Mouse (Mus musculus) spleen, adult 2 months (tissue): ENCODE results near the gene Ugt1a6a.

Source experiments
- CTCF ChIP-seq: fragments of 200-500 bp; IDR thresholded peaks from 2 replicates; pipeline ENCODE4 v1.5.1; 2011; ENCODE audit warnings: mild to moderate bottlenecking, inconsistent platforms; ENCODE audit not compliant: insufficient read depth, insufficient read length, insufficient replicate concordance; ENCODE audit errors: extremely low read depth
- POLR2A ChIP-seq: fragments of 200-500 bp; IDR thresholded peaks from 2 replicates; pipeline ENCODE4 v1.6.1; 2011; ENCODE audit warnings: low read depth, low read length, inconsistent platforms

GRCm38 (mm10) chr1:88223591-88223990 is 89.0 kb downstream of the Ugt1a6a start:
- TF ChIP-seq CTCF: no peak
- TF ChIP-seq POLR2A: no peak
